Mouse (Mus musculus): ENCODE results near the gene Dyrk2. TPM values are rescaled to one million over a fixed set of nuclear protein-coding genes. Genes with fewer than 3 reads are reported as not detected.

The Dyrk2 gene
- total and polyA plus RNA-seq, 3 experiments: 9.8 to 29.0 (median 14.7) TPM

- H3K27me3 ChIP-seq (ENCODE audit: insufficient read depth, low read length): no peaks in the 10 kb centered on the region
- H3K9me3 ChIP-seq (replicated peaks): no peaks in the 10 kb centered on the region
- TF ChIP-seq POLR2AphosphoS5 (IDR thresholded peaks at IDR 0.05; ENCODE audit: insufficient replicate concordance, low read depth, low read length) (no peak), TAL1 (conservative IDR thresholded peaks at IDR 0.05; ENCODE audit: low read depth, low read length) (no peak), CTCF (IDR thresholded peaks at IDR 0.05; ENCODE audit: low read depth, low read length) (no peak)
- no peaks in the 10 kb centered on the region for H3K36me3 ChIP-seq (replicated peaks)
- H3K4me1 ChIP-seq (ENCODE audit: insufficient read depth, low read depth, low read length): no peaks in the 10 kb centered on the region
- H3K4me3 ChIP-seq (ENCODE audit: low read depth, low read length): no peak overlapping the region
- ATAC-seq (ENCODE audit: extremely low read depth, insufficient number of reproducible peaks, low FRiP score, poor library complexity, severe bottlenecking): no peak
- no peak for DNase-seq (ENCODE audit: low spot score)
Observed at GRCm38 (mm10) chr10:118831190-118831589, 38.8 kb downstream of the Dyrk2 start.

GRCm38 (mm10) chr10:118829641-118830040, 40.4 kb downstream of the Dyrk2 start:
- H3K4me3 ChIP-seq (ENCODE audit: low read depth, low read length): no peak overlapping the region
- H3K4me1 ChIP-seq (ENCODE audit: insufficient read depth, low read depth, low read length): no peaks in the 10 kb centered on the region
- TF ChIP-seq CTCF (IDR thresholded peaks at IDR 0.05; ENCODE audit: low read depth, low read length) (no peak), GATA2 (IDR thresholded peaks at IDR 0.05; ENCODE audit: borderline replicate concordance, low read depth, low read length) (no peak), TAL1 (conservative IDR thresholded peaks at IDR 0.05; ENCODE audit: low read depth, low read length) (no peak), GATA1 (IDR thresholded peaks at IDR 0.05; ENCODE audit: borderline replicate concordance, low read length) (no peak), POLR2AphosphoS5 (IDR thresholded peaks at IDR 0.05; ENCODE audit: insufficient replicate concordance, low read depth, low read length) (no peak)
- H3K9me3 ChIP-seq (replicated peaks): no peaks in the 10 kb centered on the region
- no peaks in the 10 kb centered on the region for H3K27me3 ChIP-seq (ENCODE audit: insufficient read depth, low read length)
- ATAC-seq (ENCODE audit: extremely low read depth, insufficient number of reproducible peaks, low FRiP score, poor library complexity, severe bottlenecking) (no peak), DNase-seq (ENCODE audit: low spot score) (no peak)
- no peaks in the 10 kb centered on the region for H3K36me3 ChIP-seq (replicated peaks)

DNA sequence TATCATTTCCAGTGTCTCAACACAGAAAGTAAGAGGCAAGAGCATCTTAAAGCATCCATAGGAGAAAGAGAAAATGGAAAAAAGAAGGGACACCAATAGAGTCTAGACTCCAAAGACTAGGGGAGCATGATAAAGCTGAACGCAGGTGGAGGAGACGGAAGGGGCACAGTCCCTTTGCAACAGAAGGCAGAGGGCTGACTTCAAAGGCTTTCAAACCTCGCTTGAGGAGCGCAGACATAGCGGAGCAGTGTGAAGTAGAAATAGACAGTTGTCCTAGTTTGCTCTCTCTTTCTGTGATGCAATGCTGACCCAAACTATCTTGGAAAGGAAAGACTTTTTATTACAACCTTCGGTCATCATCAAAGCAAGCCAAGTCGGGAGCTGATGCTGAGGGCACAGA, 42.9 kb downstream of the Dyrk2 start:
- DNase-seq (ENCODE audit: low spot score) (no peak), ATAC-seq (ENCODE audit: extremely low read depth, insufficient number of reproducible peaks, low FRiP score, poor library complexity, severe bottlenecking) (no peak)
- H3K9me3 ChIP-seq (replicated peaks): no peaks in the 10 kb centered on the region
- H3K27me3 ChIP-seq (ENCODE audit: insufficient read depth, low read length): no peaks in the 10 kb centered on the region
- no peak for TF ChIP-seq GATA2 (IDR thresholded peaks at IDR 0.05; ENCODE audit: borderline replicate concordance, low read depth, low read length)
- TF ChIP-seq POLR2AphosphoS5 (IDR thresholded peaks at IDR 0.05; ENCODE audit: insufficient replicate concordance, low read depth, low read length): no peak
- TF ChIP-seq GATA1 (IDR thresholded peaks at IDR 0.05; ENCODE audit: borderline replicate concordance, low read length): no peak
- no peak for TF ChIP-seq TAL1 (conservative IDR thresholded peaks at IDR 0.05; ENCODE audit: low read depth, low read length)
- TF ChIP-seq CTCF (IDR thresholded peaks at IDR 0.05; ENCODE audit: low read depth, low read length): no peak
- no peaks in the 10 kb centered on the region for H3K4me1 ChIP-seq (ENCODE audit: insufficient read depth, low read depth, low read length)
- H3K36me3 ChIP-seq (replicated peaks): no peaks in the 10 kb centered on the region
- H3K4me3 ChIP-seq (ENCODE audit: low read depth, low read length): no peak overlapping the region

DNA sequence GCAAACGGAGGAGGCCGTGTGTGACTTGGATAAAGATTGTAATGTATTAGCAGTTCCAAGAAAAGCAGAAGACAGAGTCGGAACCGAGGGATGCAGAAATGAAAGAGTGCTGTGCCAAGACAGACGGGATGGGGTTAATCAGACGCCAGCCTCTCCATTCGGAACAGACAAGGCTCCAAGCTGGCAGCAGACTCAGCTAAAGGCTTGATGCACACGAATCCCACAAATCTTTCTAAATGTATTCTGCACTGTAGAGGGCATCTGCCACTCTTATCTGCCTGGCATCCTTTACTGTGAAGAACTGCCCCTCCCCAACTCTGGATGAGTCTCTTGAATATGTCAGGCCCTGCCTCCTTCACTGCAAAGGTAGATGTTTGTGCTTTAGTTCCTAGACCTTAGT, 45.2 kb downstream of the Dyrk2 start:
- H3K27me3 ChIP-seq (ENCODE audit: insufficient read depth, low read length): no peaks in the 10 kb centered on the region
- H3K4me3 ChIP-seq (ENCODE audit: low read depth, low read length): no peak overlapping the region
- ATAC-seq (ENCODE audit: extremely low read depth, insufficient number of reproducible peaks, low FRiP score, poor library complexity, severe bottlenecking) (no peak), DNase-seq (ENCODE audit: low spot score) (no peak)
- H3K36me3 ChIP-seq (replicated peaks): no peaks in the 10 kb centered on the region
- peaks cover 4% of the 10 kb centered on the region for H3K9me3 ChIP-seq (replicated peaks)
- TF ChIP-seq CTCF (IDR thresholded peaks at IDR 0.05; ENCODE audit: low read depth, low read length) (no peak), GATA1 (IDR thresholded peaks at IDR 0.05; ENCODE audit: borderline replicate concordance, low read length) (no peak), POLR2AphosphoS5 (IDR thresholded peaks at IDR 0.05; ENCODE audit: insufficient replicate concordance, low read depth, low read length) (no peak), GATA2 (IDR thresholded peaks at IDR 0.05; ENCODE audit: borderline replicate concordance, low read depth, low read length) (no peak), TAL1 (conservative IDR thresholded peaks at IDR 0.05; ENCODE audit: low read depth, low read length) (no peak)
- no peaks in the 10 kb centered on the region for H3K4me1 ChIP-seq (ENCODE audit: insufficient read depth, low read depth, low read length)

GRCm38 (mm10) chr10:118820901-118821300, 49.1 kb downstream of the Dyrk2 start:
- Histone ChIP-seq H3K36me3 (replicated peaks) (no peaks in the 10 kb centered on the region), H3K4me3 (ENCODE audit: low read depth, low read length) (no peak overlapping the region), H3K4me1 (ENCODE audit: insufficient read depth, low read depth, low read length) (no peaks in the 10 kb centered on the region), H3K9me3 (replicated peaks) (peaks cover 7% of the 10 kb centered on the region), H3K27me3 (ENCODE audit: insufficient read depth, low read length) (no peaks in the 10 kb centered on the region)
- ATAC-seq (ENCODE audit: extremely low read depth, insufficient number of reproducible peaks, low FRiP score, poor library complexity, severe bottlenecking): no peak
- TF ChIP-seq GATA2 (IDR thresholded peaks at IDR 0.05; ENCODE audit: borderline replicate concordance, low read depth, low read length): no peak
- no peak for TF ChIP-seq POLR2AphosphoS5 (IDR thresholded peaks at IDR 0.05; ENCODE audit: insufficient replicate concordance, low read depth, low read length)
- no peak for TF ChIP-seq TAL1 (conservative IDR thresholded peaks at IDR 0.05; ENCODE audit: low read depth, low read length)
- TF ChIP-seq GATA1 (IDR thresholded peaks at IDR 0.05; ENCODE audit: borderline replicate concordance, low read length): no peak
- TF ChIP-seq CTCF (IDR thresholded peaks at IDR 0.05; ENCODE audit: low read depth, low read length): no peak
- no peak for DNase-seq (ENCODE audit: low spot score)

DNA sequence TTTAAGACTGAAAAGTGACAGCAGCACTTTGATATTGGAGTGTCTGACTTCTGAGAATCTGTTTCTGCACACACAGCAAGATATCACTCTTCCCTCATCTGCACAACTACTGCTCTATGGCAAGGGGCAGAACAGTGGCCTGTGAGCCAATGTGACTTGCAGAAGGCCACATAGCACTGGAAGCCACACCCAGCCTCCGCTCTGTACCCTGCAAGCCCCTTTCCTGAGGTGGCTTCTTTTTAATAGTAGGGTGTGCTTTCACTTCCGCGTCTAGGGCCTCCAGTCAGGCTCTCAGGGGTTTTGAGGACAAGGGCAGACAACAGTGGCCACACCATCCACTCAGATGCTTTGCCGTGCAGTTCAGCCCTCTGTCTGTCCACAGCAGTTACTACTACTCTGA, 50.2 kb downstream of the Dyrk2 start:
- Histone ChIP-seq H3K9me3 (replicated peaks) (peaks cover 7% of the 10 kb centered on the region), H3K27me3 (ENCODE audit: insufficient read depth, low read length) (no peaks in the 10 kb centered on the region), H3K36me3 (replicated peaks) (no peaks in the 10 kb centered on the region), H3K4me1 (ENCODE audit: insufficient read depth, low read depth, low read length) (no peaks in the 10 kb centered on the region), H3K4me3 (ENCODE audit: low read depth, low read length) (no peak overlapping the region)
- DNase-seq (ENCODE audit: low spot score) (no peak), ATAC-seq (ENCODE audit: extremely low read depth, insufficient number of reproducible peaks, low FRiP score, poor library complexity, severe bottlenecking) (no peak)
- no peak for TF ChIP-seq POLR2AphosphoS5 (IDR thresholded peaks at IDR 0.05; ENCODE audit: insufficient replicate concordance, low read depth, low read length)
- TF ChIP-seq GATA1 (IDR thresholded peaks at IDR 0.05; ENCODE audit: borderline replicate concordance, low read length): no peak
- TF ChIP-seq TAL1 (conservative IDR thresholded peaks at IDR 0.05; ENCODE audit: low read depth, low read length): no peak
- no peak for TF ChIP-seq GATA2 (IDR thresholded peaks at IDR 0.05; ENCODE audit: borderline replicate concordance, low read depth, low read length)
- no peak for TF ChIP-seq CTCF (IDR thresholded peaks at IDR 0.05; ENCODE audit: low read depth, low read length)

Data from G1E (cell line).